Mouse (Mus musculus) effector memory CD4-positive, alpha-beta T cell, adult 7 months (primary cell): ENCODE data around the gene Tada2b. TPM values are rescaled to one million over a fixed set of nuclear protein-coding genes. Genes with fewer than 3 reads are reported as not detected.

Experiments
- polyA plus RNA-seq: library from polyadenylated mRNA; unstranded; fragments of 100-300 nt; shearing (Covaris generic); gene quantifications from one replicate; pipeline ENCODE4 v1.2.1, GENCODE M21; 2017

Gene Tada2b
- polyA plus RNA-seq, result 21.8 TPM

GRCm38 (mm10) chr5:36484171-36484990 lies at the start of gene Tada2b, which contains the start of gene Ccdc96:
Gene Tada2b (minus strand): TSS chr5:36484285.
Gene Ccdc96 (plus strand): TSS chr5:36484588.

GRCm38 (mm10) chr5:36464709-36465661 lies 19.1 kb downstream of the Tada2b start, which contains the start of gene Grpel1:
Gene Grpel1 (plus strand): TSS chr5:36464998.

Other genes with a start within 250 kb of the Tada2b start
- not detected for gene Sorcs2, start 86.1 kb downstream of the Tada2b start, polyA plus RNA-seq
- gene Grpel1, start 19.3 kb downstream of the Tada2b start, polyA plus RNA-seq, result 29.2 TPM
- 0.11 TPM for gene Ccdc96, start 303 bp upstream of the Tada2b start, polyA plus RNA-seq
- gene Tbc1d14, start 109.0 kb upstream of the Tada2b start, polyA plus RNA-seq, result 44.5 TPM
- 28.0 TPM for gene D5Ertd579e, start 211.7 kb upstream of the Tada2b start, polyA plus RNA-seq